Mouse (Mus musculus) gastrocnemius, adult 2 months (tissue): ENCODE data around the gene Defb35. TPM values are rescaled to one million over a fixed set of nuclear protein-coding genes. Genes with fewer than 3 reads are reported as not detected.

ENCODE experiments used
- DNase-seq: peaks from one replicate; pipeline ENCODE4 v3.0.0; 2022
- H3K27ac ChIP-seq: fragments of 200-600 bp; 2 replicates; pipeline ENCODE4 v1.8.1; 2022; ENCODE audit warnings: mild to moderate bottlenecking
- H3K4me3 ChIP-seq: fragments of 200-600 bp; 2 replicates; pipeline ENCODE4 v1.8.1; 2022; ENCODE audit warnings: mild to moderate bottlenecking, moderate library complexity
- CTCF ChIP-seq: fragments of 200-600 bp; IDR thresholded peaks from 2 replicates; pipeline ENCODE4 v1.8.1; 2022; ENCODE audit warnings: antibody characterized with exemption, mild to moderate bottlenecking, moderate library complexity
- intact Hi-C: fragments of 180-260 bp; cut with DNase I; formaldehyde crosslinking; loops from one replicate; pipeline ENCODE4 v1.15.1; 2025
- total RNA-seq, 2 experiments: library from RNA; stranded (reverse); gene quantifications; 2 replicates each; pipeline ENCODE4 v1.2.3; 2021

Gene Defb35
- total RNA-seq, 2 experiments from 2014 or later: not detected

- TF ChIP-seq CTCF: no peak
- intact Hi-C loops: no loop called here
- H3K4me3 ChIP-seq: no peak overlapping the region
- DNase-seq: no peak
- no peak overlapping the region for H3K27ac ChIP-seq
Observed at GRCm38 (mm10) chr8:21978193-21978592, 40.0 kb downstream of the Defb35 start.

GRCm38 (mm10) chr8:21981664-21982337 is 43.6 kb downstream of the Defb35 start:
- no peak for TF ChIP-seq CTCF
- Histone ChIP-seq H3K27ac (no peak overlapping the region), H3K4me3 (no peak overlapping the region)
- intact Hi-C loops: no loop called here
- no peak for DNase-seq

Other genes starting within 250 kb of the Defb35 start
- gene AY761184, start 234.7 kb upstream of the Defb35 start, total RNA-seq: not detected
- not detected for gene Defa24, start 203.9 kb upstream of the Defb35 start, total RNA-seq
- not detected for gene Defb50, start 114.8 kb upstream of the Defb35 start, total RNA-seq
- gene Defb2, start 98.4 kb upstream of the Defb35 start, total RNA-seq: not detected
- gene Defb10, start 79.5 kb upstream of the Defb35 start, total RNA-seq: not detected
- gene Defb9, start 52.9 kb upstream of the Defb35 start, total RNA-seq: not detected
- gene Defb11, start 31.9 kb upstream of the Defb35 start, total RNA-seq: not detected
- gene Defb15, start 5.6 kb upstream of the Defb35 start, total RNA-seq: not detected
- not detected for gene Defb13, start 8.4 kb downstream of the Defb35 start, total RNA-seq
- not detected for gene Fam90a1a, start 20.4 kb downstream of the Defb35 start, total RNA-seq
- not detected for gene Ccdc70, start 31.4 kb downstream of the Defb35 start, total RNA-seq
- under 1 TPM in 1 of 2 experiments, not detected in 1; 0.06 TPM for gene Atp7b, start 122.0 kb downstream of the Defb35 start, total RNA-seq
- 1 to 10 TPM; 6.1 to 7.6 TPM for gene Alg11, start 122.4 kb downstream of the Defb35 start, total RNA-seq
- gene Nek5, start 186.7 kb downstream of the Defb35 start, total RNA-seq: under 1 TPM; 0.22 to 0.48 TPM
- 1 to 10 TPM; 2.8 to 3.4 TPM for gene Nek3, start 228.1 kb downstream of the Defb35 start, total RNA-seq
- not detected for gene Ckap2, start 247.5 kb downstream of the Defb35 start, total RNA-seq